Mouse (Mus musculus) CH12.LX (cell line): Measurements from ENCODE around the gene Mcts2. TPM values are rescaled to one million over a fixed set of nuclear protein-coding genes. Genes with fewer than 3 reads are reported as not detected.

Source experiments
- DNase-seq: peaks from one replicate; pipeline ENCODE4 v3.0.0-alpha.2; 2013; ENCODE audit errors: extremely low read depth
- H3K27ac ChIP-seq: 2 replicates; pipeline ENCODE4 v1.5.1; 2012; ENCODE audit warnings: low read depth, mild to moderate bottlenecking, control low read depth, moderate library complexity; ENCODE audit not compliant: insufficient read depth
- H3K27me3 ChIP-seq: replicated peaks from 2 replicates; pipeline ENCODE3; 2012; ENCODE audit warnings: inconsistent platforms
- H3K36me3 ChIP-seq, 2 experiments: replicated peaks in 1 of 2; 2 replicates each; pipeline versions ENCODE3 to v1.6.1; 2012; ENCODE audit warnings: inconsistent platforms in 1 of 2, low read length in 1 of 2, mild to moderate bottlenecking in 1 of 2, mixed read lengths in 1 of 2, moderate library complexity in 1 of 2; ENCODE audit not compliant: control insufficient read depth in 1 of 2, insufficient read depth in 1 of 2
- H3K4me1 ChIP-seq, 2 experiments: 2 replicates each; pipeline ENCODE4 v1.6.1; 2012; ENCODE audit warnings: inconsistent platforms in 1 of 2, moderate library complexity in 1 of 2; ENCODE audit not compliant: insufficient read depth in 2 of 2, control insufficient read depth in 1 of 2
- H3K4me2 ChIP-seq: 2 replicates; pipeline ENCODE4 v1.6.1; 2012; ENCODE audit warnings: low read depth, mild to moderate bottlenecking, control low read depth; ENCODE audit not compliant: poor library complexity, insufficient read depth, severe bottlenecking
- H3K4me3 ChIP-seq, 3 experiments: fragments of 150-350 bp in 1 of 3; sonication (generic) in 1 of 3; replicated peaks in 1 of 3; 2 replicates each; pipeline versions ENCODE3 to v1.5.1; 2011 to 2012; ENCODE audit warnings: low read depth in 2 of 3, low read length in 2 of 3, mild to moderate bottlenecking in 2 of 3, moderate library complexity in 2 of 3, control low read depth in 1 of 3, improper control_type of control experiment in 1 of 3, inconsistent platforms in 1 of 3, mixed read lengths in 1 of 3; ENCODE audit not compliant: poor library complexity in 1 of 3
- H3K79me2 ChIP-seq: replicated peaks from 2 replicates; pipeline ENCODE4 v1.6.1; 2012; ENCODE audit warnings: mild to moderate bottlenecking, moderate library complexity; ENCODE audit not compliant: control insufficient read depth, poor library complexity, insufficient read depth, severe bottlenecking; ENCODE audit errors: extremely low read depth
- H3K9ac ChIP-seq: 2 replicates; pipeline ENCODE4 v1.6.1; 2012; ENCODE audit warnings: low read depth, mild to moderate bottlenecking, control low read depth, moderate library complexity; ENCODE audit not compliant: insufficient read depth
- H3K9me3 ChIP-seq: replicated peaks from 2 replicates; pipeline ENCODE3; 2012; ENCODE audit warnings: low read length, inconsistent platforms, mixed read lengths
- BHLHE40 ChIP-seq: IDR thresholded peaks from 2 replicates; pipeline ENCODE4 v1.6.1; 2011; ENCODE audit warnings: mild to moderate bottlenecking, low read depth, low read length, improper control_type of control experiment
- CHD1 ChIP-seq: IDR thresholded peaks from 2 replicates; pipeline ENCODE4 v1.6.1; 2012; ENCODE audit warnings: low read depth, low read length, improper control_type of control experiment, inconsistent platforms
- CHD2 ChIP-seq: IDR thresholded peaks from 2 replicates; pipeline ENCODE4 v1.6.1; 2011; ENCODE audit warnings: low read length, improper control_type of control experiment
- CTCF ChIP-seq, 2 experiments: IDR thresholded peaks in 1 of 2; conservative IDR thresholded peaks in 1 of 2; 2 replicates each; pipeline ENCODE4 v1.5.1; 2011 to 2012; ENCODE audit warnings: low read depth in 2 of 2, low read length in 2 of 2, improper control_type of control experiment in 1 of 2, inconsistent platforms in 1 of 2, mild to moderate bottlenecking in 1 of 2, moderate library complexity in 1 of 2
- E2F4 ChIP-seq: IDR thresholded peaks from 2 replicates; pipeline ENCODE4 v1.6.1; 2011; ENCODE audit warnings: low read depth, low read length, improper control_type of control experiment; ENCODE audit not compliant: insufficient replicate concordance
- ETS1 ChIP-seq: conservative IDR thresholded peaks from 2 replicates; pipeline ENCODE4 v1.6.1; 2012; ENCODE audit warnings: low read depth, mild to moderate bottlenecking, inconsistent platforms, low read length, improper control_type of control experiment, moderate library complexity
- HCFC1 ChIP-seq: IDR thresholded peaks from 2 replicates; pipeline ENCODE4 v1.6.1; 2012; ENCODE audit warnings: low read depth, mild to moderate bottlenecking, inconsistent platforms, low read length, improper control_type of control experiment
- IRF4 ChIP-seq: IDR thresholded peaks from 2 replicates; pipeline ENCODE4 v1.6.1; 2014; ENCODE audit warnings: low read depth, mild to moderate bottlenecking, inconsistent platforms, low read length, improper control_type of control experiment
- JUN ChIP-seq: IDR thresholded peaks from 2 replicates; pipeline ENCODE4 v1.6.1; 2011; ENCODE audit warnings: low read depth, mild to moderate bottlenecking, low read length, improper control_type of control experiment, moderate library complexity; ENCODE audit not compliant: insufficient read depth
- JUND ChIP-seq: conservative IDR thresholded peaks from 2 replicates; pipeline ENCODE4 v1.6.1; 2011; ENCODE audit warnings: low read depth, low read length, improper control_type of control experiment
- KAT2A ChIP-seq: IDR thresholded peaks from 2 replicates; pipeline ENCODE4 v1.6.1; 2012; ENCODE audit warnings: low read length, improper control_type of control experiment, inconsistent platforms; ENCODE audit not compliant: insufficient replicate concordance
- MAX ChIP-seq: IDR thresholded peaks from 2 replicates; pipeline ENCODE4 v1.6.1; 2011; ENCODE audit warnings: low read length, improper control_type of control experiment
- MAZ ChIP-seq: IDR thresholded peaks from 2 replicates; pipeline ENCODE4 v1.6.1; 2012; ENCODE audit warnings: low read depth, mild to moderate bottlenecking, inconsistent platforms, low read length, improper control_type of control experiment, moderate library complexity
- MEF2A ChIP-seq: IDR thresholded peaks from 2 replicates; pipeline ENCODE4 v1.6.1; 2014; ENCODE audit warnings: low read depth, mild to moderate bottlenecking, inconsistent platforms, low read length, improper control_type of control experiment, borderline replicate concordance
- MXI1 ChIP-seq: IDR thresholded peaks from 2 replicates; pipeline ENCODE4 v1.6.1; 2011; ENCODE audit warnings: mild to moderate bottlenecking, low read depth, low read length, improper control_type of control experiment
- MYC ChIP-seq: IDR thresholded peaks from 2 replicates; pipeline ENCODE4 v1.6.1; 2011; ENCODE audit warnings: low read depth, mild to moderate bottlenecking, improper control_type of control experiment, low read length
- NRF1 ChIP-seq: IDR thresholded peaks from 2 replicates; pipeline ENCODE4 v1.6.1; 2014; ENCODE audit warnings: low read depth, mild to moderate bottlenecking, inconsistent platforms, low read length, improper control_type of control experiment, moderate library complexity
- POLR2A ChIP-seq: IDR thresholded peaks from 2 replicates; pipeline ENCODE4 v1.6.1; 2011; ENCODE audit warnings: low read depth, mild to moderate bottlenecking, improper control_type of control experiment, low read length
- POLR2AphosphoS2 ChIP-seq: IDR thresholded peaks from 2 replicates; pipeline ENCODE4 v1.6.1; 2011; ENCODE audit warnings: low read depth, low read length, improper control_type of control experiment
- RAD21 ChIP-seq: IDR thresholded peaks from 2 replicates; pipeline ENCODE4 v1.6.1; 2011; ENCODE audit warnings: low read depth, mild to moderate bottlenecking, low read length, improper control_type of control experiment, moderate library complexity
- RCOR1 ChIP-seq: conservative IDR thresholded peaks from 2 replicates; pipeline ENCODE4 v1.6.1; 2012; ENCODE audit warnings: low read depth, mild to moderate bottlenecking, inconsistent platforms, low read length, improper control_type of control experiment
- SIN3A ChIP-seq: IDR thresholded peaks from 2 replicates; pipeline ENCODE4 v1.6.1; 2012; ENCODE audit warnings: low read length, improper control_type of control experiment, inconsistent platforms
- UBTF ChIP-seq: IDR thresholded peaks from 2 replicates; pipeline ENCODE4 v1.6.1; 2012; ENCODE audit warnings: low read depth, mild to moderate bottlenecking, inconsistent platforms, low read length, improper control_type of control experiment, moderate library complexity
- ZC3H11A ChIP-seq: IDR thresholded peaks from 2 replicates; pipeline ENCODE4 v1.6.1; 2012; ENCODE audit warnings: low read depth, mild to moderate bottlenecking, inconsistent platforms, low read length, improper control_type of control experiment
- ZKSCAN1 ChIP-seq: IDR thresholded peaks from 2 replicates; pipeline ENCODE4 v1.6.1; 2012; ENCODE audit warnings: low read depth, inconsistent platforms, low read length, improper control_type of control experiment, borderline replicate concordance
- ZMIZ1 ChIP-seq: IDR thresholded peaks from 2 replicates; pipeline ENCODE4 v1.6.1; 2012; ENCODE audit warnings: low read depth, mild to moderate bottlenecking, inconsistent platforms, low read length, improper control_type of control experiment
- ZNF384 ChIP-seq: IDR thresholded peaks from 2 replicates; pipeline ENCODE4 v1.6.1; 2012; ENCODE audit warnings: low read depth, low read length, improper control_type of control experiment, inconsistent platforms
- dilution Hi-C: fragments of 300-500 bp; cut with MboI; formaldehyde crosslinking; loops from 2 replicates; pipeline ENCODE4 v1.14.3; 2020; ENCODE audit warnings: low sequenced_read_pairs; ENCODE audit not compliant: extremely low pct_unique_long_range_greater_than_20kb, extremely low pct_ligation_motif_present
- in situ Hi-C: fragments of 300-500 bp; cut with MboI; formaldehyde crosslinking; loops from 3 replicates; pipeline ENCODE4 v1.14.3; 2019; ENCODE audit warnings: low sequenced_read_pairs, low pct_ligation_motif_present, low pct_unique_long_range_greater_than_20kb, mixed read lengths
- polyA plus RNA-seq: library from polyadenylated mRNA; unstranded; fragments of >175 nt; gene quantifications from 2 replicates; pipeline ENCODE4 v1.2.1, GENCODE M21; 2012; ENCODE audit warnings: low read depth; ENCODE audit not compliant: insufficient read length
- total RNA-seq, 2 experiments: library from RNA; depleted of rRNA; stranded (reverse); fragments of 300-350 nt in 1 of 2; fragments of >200 nt in 1 of 2; gene quantifications; 2 replicates each; pipeline ENCODE4 v1.2.3; 2012 to 2014

Mcts2 gene
- total and polyA plus RNA-seq, 3 experiments: 1.5 to 3.3 (median 3.2) TPM

GRCm38 (mm10) chr2:152700725-152701124 lies 13.9 kb downstream of the Mcts2 start:
- no peak overlapping the region for H3K4me3 ChIP-seq
- peaks cover 7% of the 10 kb centered on the region for H3K9me3 ChIP-seq
- dilution Hi-C loops: no loop called here
- H3K9ac ChIP-seq: no peak overlapping the region
- no peaks in the 10 kb centered on the region; the same call in 1 of the 2 replicates for H3K79me2 ChIP-seq
- in situ Hi-C loops: loop anchor here (5.0 kb wide), 2 partner anchors 37 to 132 kb away; partner anchors contain the start of genes Bcl2l1 and Id1
- DNase-seq: no peak
- TF ChIP-seq MEF2A (no peak), POLR2AphosphoS2 (no peak), ZC3H11A (no peak), E2F4 (no peak), KAT2A (no peak), IRF4 (no peak), MAX (no peak), ZKSCAN1 (no peak), RAD21 (no peak), MYC (no peak), CTCF (conservative IDR thresholded peaks at IDR 0.05 in 1 of 2, IDR thresholded peaks at IDR 0.05 in 1 of 2; ENCODE audit: low read depth in 2 of 2, low read length in 2 of 2) (no peak), UBTF (no peak), ZMIZ1 (no peak), SIN3A (no peak), BHLHE40 (no peak), JUN (no peak), CHD1 (no peak), ETS1 (no peak), MAZ (no peak), HCFC1 (no peak)
- TF ChIP-seq, all 38 proteins: peak for 0
- Histone ChIP-seq H3K4me1 (peaks cover 0 to 24% of the 10 kb centered on the region in 2 experiments; a peak in 2 of 4 replicates), H3K36me3 (peaks cover 91 to 98% of the 10 kb centered on the region in 2 experiments), H3K4me2 (no peak overlapping the region), H3K27ac (no peak overlapping the region), H3K27me3 (no peaks in the 10 kb centered on the region)

DNA sequence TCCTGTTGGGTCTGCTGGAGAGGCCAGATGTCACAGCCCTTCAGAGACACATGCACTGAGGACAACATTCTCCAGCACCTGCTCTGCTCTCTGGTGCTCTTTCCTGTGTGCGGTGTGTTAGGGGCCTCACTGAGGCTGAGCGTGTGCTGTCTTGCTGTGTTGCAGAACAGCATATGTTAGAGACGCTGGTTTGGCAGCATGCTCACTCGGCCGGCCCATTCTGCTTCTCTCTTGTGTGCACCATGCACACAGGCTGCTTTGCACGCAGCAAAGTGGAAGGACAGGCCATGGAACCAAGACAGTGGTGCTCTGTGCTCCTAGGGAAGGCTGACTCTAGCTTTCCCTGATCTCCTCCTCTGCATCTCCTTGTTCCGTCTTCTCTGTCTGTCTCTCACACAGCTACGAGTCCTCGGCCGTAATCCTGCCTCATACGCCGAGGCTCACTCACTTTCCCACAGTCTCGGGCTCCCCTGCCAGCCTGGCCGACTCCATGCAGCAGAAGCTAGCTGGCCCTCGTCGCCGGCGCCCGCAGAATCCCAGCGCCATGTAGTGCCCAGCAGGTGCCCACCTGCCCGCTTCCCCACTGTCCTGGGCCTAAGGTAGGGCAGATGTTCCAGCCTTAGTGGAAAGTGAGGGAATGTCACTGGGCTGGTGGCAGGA lies 16.9 kb downstream of the Mcts2 start:
- peaks cover 7% of the 10 kb centered on the region for H3K9me3 ChIP-seq
- H3K4me1 ChIP-seq: peaks cover 0 to 14% of the 10 kb centered on the region in 2 experiments; a peak in 2 of 4 replicates
- H3K79me2 ChIP-seq: no peaks in the 10 kb centered on the region
- no peak overlapping the region for H3K4me3 ChIP-seq
- H3K27me3 ChIP-seq: no peaks in the 10 kb centered on the region
- dilution Hi-C loops (no loop called here), in situ Hi-C loops (loop anchor here (5.0 kb wide), 2 partner anchors 34 to 129 kb away; partner anchors contain the start of genes Bcl2l1 and Id1)
- H3K9ac ChIP-seq: no peak overlapping the region
- no peak for DNase-seq
- TF ChIP-seq E2F4: no peak
- no peak for TF ChIP-seq RCOR1
- TF ChIP-seq ETS1: no peak
- no peak for TF ChIP-seq ZNF384
- no peak for TF ChIP-seq MXI1
- no peak for TF ChIP-seq JUND
- no peak for TF ChIP-seq MEF2A
- no peak for TF ChIP-seq POLR2A
- no peak for TF ChIP-seq BHLHE40
- TF ChIP-seq ZMIZ1: no peak
- TF ChIP-seq CTCF (conservative IDR thresholded peaks at IDR 0.05 in 1 of 2, IDR thresholded peaks at IDR 0.05 in 1 of 2; ENCODE audit: low read depth in 2 of 2, low read length in 2 of 2): no peak
- no peak for TF ChIP-seq HCFC1
- TF ChIP-seq CHD2: no peak
- no peak for TF ChIP-seq NRF1
- peaks cover 87 to 98% of the 10 kb centered on the region in 2 experiments for H3K36me3 ChIP-seq
- H3K27ac ChIP-seq: no peak overlapping the region
- no peak overlapping the region for H3K4me2 ChIP-seq
